Mouse (Mus musculus) spleen, adult 2 months (tissue): ENCODE data around the gene Tctex1d2. TPM values are rescaled to one million over a fixed set of nuclear protein-coding genes. Genes with fewer than 3 reads are reported as not detected.

ENCODE experiments used
- DNase-seq, 2 experiments: peaks; one replicate each; pipeline versions ENCODE4 v3.0.0 to v3.0.0-alpha.2; 2012 to 2021; ENCODE audit warnings: low spot score in 2 of 2, low read depth in 1 of 2
- H3K27ac ChIP-seq: fragments of 200-500 bp; 2 replicates; pipeline ENCODE4 v1.5.1; 2012; ENCODE audit warnings: low read length, inconsistent platforms; ENCODE audit not compliant: insufficient read depth
- H3K27me3 ChIP-seq: fragments of 200-500 bp; 2 replicates; pipeline ENCODE4 v1.6.1; 2012; ENCODE audit warnings: mild to moderate bottlenecking, moderate library complexity, low read length, inconsistent platforms; ENCODE audit not compliant: control insufficient read depth, insufficient read depth
- H3K36me3 ChIP-seq: fragments of 200-500 bp; 2 replicates; pipeline ENCODE4 v1.6.1; 2012; ENCODE audit warnings: mild to moderate bottlenecking, low read length, inconsistent platforms; ENCODE audit not compliant: control insufficient read depth, insufficient read depth
- H3K4me1 ChIP-seq: fragments of 200-500 bp; 2 replicates; pipeline ENCODE4 v1.6.1; 2011; ENCODE audit warnings: inconsistent platforms; ENCODE audit not compliant: control insufficient read depth, insufficient read depth, insufficient read length
- H3K4me3 ChIP-seq: fragments of 200-500 bp; 2 replicates; pipeline ENCODE4 v1.5.1; 2011; ENCODE audit warnings: mild to moderate bottlenecking, inconsistent platforms; ENCODE audit not compliant: insufficient read depth, insufficient read length; ENCODE audit errors: extremely low read depth
- CTCF ChIP-seq: fragments of 200-500 bp; IDR thresholded peaks from 2 replicates; pipeline ENCODE4 v1.5.1; 2011; ENCODE audit warnings: mild to moderate bottlenecking, inconsistent platforms; ENCODE audit not compliant: insufficient read depth, insufficient read length, insufficient replicate concordance; ENCODE audit errors: extremely low read depth
- POLR2A ChIP-seq: fragments of 200-500 bp; IDR thresholded peaks from 2 replicates; pipeline ENCODE4 v1.6.1; 2011; ENCODE audit warnings: low read depth, low read length, inconsistent platforms
- WGBS: fragments of 180-500 bp; shearing (Covaris S2); methylation state at CpG from one replicate; pipeline ENCODE4 v1.1.7; 2018; 5-methylcytosine and 5-hydroxymethylcytosine counted together
- polyA plus RNA-seq: library from polyadenylated mRNA; depleted of rRNA; stranded (reverse); fragments of >200 nt; gene quantifications from 2 replicates; pipeline ENCODE4 v1.2.3, GENCODE M21; 2012; rRNA removed

Gene Tctex1d2
- 2.3 and 2.5 TPM in 2 replicates for polyA plus RNA-seq

GRCm38 (mm10) chr16:32419517-32420483 lies at the start of gene Tctex1d2:
Tctex1d2 (plus strand) TSS chr16:32419702.
- H3K27me3 ChIP-seq: no peaks in the 10 kb centered on the region
- H3K27ac ChIP-seq: peak within 1 kb of the TSS; percentile 23
- WGBS: 6% methylated on average over 45 of the region's 45 CpGs
- peaks cover 2% of the 10 kb centered on the region for H3K4me1 ChIP-seq
- TF ChIP-seq CTCF: no peak
- no peak for TF ChIP-seq POLR2A
- H3K36me3 ChIP-seq: no peaks in the 10 kb centered on the region
- peak; percentile 83 to 91 for DNase-seq
- peak within 1 kb of the TSS; percentile 60 for H3K4me3 ChIP-seq

DNA sequence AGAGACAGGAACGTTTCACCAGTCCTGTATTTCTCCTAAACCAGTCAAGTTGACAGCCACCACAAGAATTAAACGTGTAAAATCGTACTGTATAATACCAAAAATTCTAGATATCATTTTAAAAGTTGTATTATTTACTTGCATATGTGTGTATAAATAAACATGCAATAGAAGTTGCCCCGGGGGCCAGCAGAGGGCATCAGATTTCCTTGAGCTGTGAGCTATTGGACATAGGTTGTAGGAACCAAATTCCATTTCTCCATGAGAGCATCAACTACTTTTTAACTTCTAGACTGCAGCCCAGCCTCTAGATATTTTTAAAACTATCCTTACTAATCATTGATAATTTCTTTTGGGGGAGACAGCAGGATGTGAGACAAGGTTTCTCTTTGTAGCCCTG lies 48.2 kb upstream of the Tctex1d2 start:
- no peaks in the 10 kb centered on the region for H3K4me1 ChIP-seq
- no peak overlapping the region for H3K27ac ChIP-seq
- H3K36me3 ChIP-seq: peaks cover 19% of the 10 kb centered on the region
- no peaks in the 10 kb centered on the region for H3K27me3 ChIP-seq
- 87% methylated on average over 4 of the region's 4 CpGs for WGBS
- no peak overlapping the region for H3K4me3 ChIP-seq
- TF ChIP-seq CTCF: no peak
- no peak for TF ChIP-seq POLR2A
- peak in 1 of 2 experiments; percentile 14 for DNase-seq

GRCm38 (mm10) chr16:32379575-32379974 lies 39.9 kb upstream of the Tctex1d2 start:
- Histone ChIP-seq H3K4me3 (no peak overlapping the region), H3K36me3 (peaks cover 37% of the 10 kb centered on the region), H3K27ac (no peak overlapping the region), H3K27me3 (no peaks in the 10 kb centered on the region), H3K4me1 (no peaks in the 10 kb centered on the region)
- no peak for DNase-seq
- no peak for TF ChIP-seq POLR2A
- no peak for TF ChIP-seq CTCF
- 98% methylated on average over 2 of the region's 2 CpGs for WGBS

GRCm38 (mm10) chr16:32382901-32383300 lies 36.6 kb upstream of the Tctex1d2 start:
- Histone ChIP-seq H3K36me3 (peaks cover 30% of the 10 kb centered on the region), H3K27ac (no peak overlapping the region)
- TF ChIP-seq CTCF (no peak), POLR2A (no peak)

DNA sequence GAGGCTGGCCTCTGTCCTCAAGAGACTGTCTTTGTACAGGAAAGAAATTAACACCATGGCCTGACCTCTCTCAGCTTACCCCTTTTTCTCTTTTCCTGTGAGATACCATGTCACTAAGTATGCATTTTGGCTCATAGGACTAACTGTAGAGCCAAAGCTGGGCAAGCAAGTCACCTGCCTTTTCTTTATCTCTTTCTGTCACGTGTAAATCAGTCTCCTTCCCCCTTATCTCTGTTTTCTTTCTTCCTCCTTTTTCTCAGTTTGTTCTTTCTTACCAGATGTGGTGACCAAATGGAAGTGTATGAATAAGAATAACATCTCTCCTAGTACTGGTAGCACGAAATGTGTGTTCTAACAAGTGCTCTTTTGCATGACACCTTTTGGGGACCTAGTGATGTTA lies 34.6 kb upstream of the Tctex1d2 start:
- H3K27ac ChIP-seq: no peak overlapping the region
- peaks cover 21% of the 10 kb centered on the region for H3K36me3 ChIP-seq
- 77% methylated on average over 2 of the region's 2 CpGs for WGBS
- TF ChIP-seq POLR2A (no peak), CTCF (no peak)
- H3K4me3 ChIP-seq: no peak overlapping the region
- no peaks in the 10 kb centered on the region for H3K4me1 ChIP-seq
- DNase-seq: no peak
- H3K27me3 ChIP-seq: no peaks in the 10 kb centered on the region

More at GRCm38 (mm10) chr16:32382901-32383300, 36.6 kb upstream of the Tctex1d2 start:
- no peaks in the 10 kb centered on the region for H3K4me1 ChIP-seq
- DNase-seq: no peak
- no peak overlapping the region for H3K4me3 ChIP-seq
- H3K27me3 ChIP-seq: no peaks in the 10 kb centered on the region

DNA sequence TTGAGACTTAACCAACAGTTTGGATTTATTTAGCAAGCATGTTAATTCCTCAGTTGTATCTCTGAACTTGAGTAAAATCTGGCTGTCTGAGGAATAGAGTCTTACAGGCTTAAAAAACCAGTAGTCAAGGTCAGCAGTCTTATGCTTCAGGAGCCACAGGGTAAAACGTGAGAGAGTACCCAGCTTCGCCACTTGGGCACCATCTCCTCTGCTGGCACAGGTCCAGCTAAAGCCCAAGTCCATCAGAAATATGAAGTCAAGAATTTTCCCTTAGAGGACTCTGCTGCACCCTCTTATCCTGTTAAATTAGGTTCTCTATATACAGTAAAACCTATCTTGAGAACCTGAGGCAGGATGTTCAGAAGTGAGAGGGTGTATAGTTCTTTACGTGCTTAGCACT lies 32.7 kb upstream of the Tctex1d2 start:
- DNase-seq: no peak
- H3K27me3 ChIP-seq: no peaks in the 10 kb centered on the region

GRCm38 (mm10) chr16:32389049-32389448 lies 30.5 kb upstream of the Tctex1d2 start:
- H3K27ac ChIP-seq: no peak overlapping the region
- no peaks in the 10 kb centered on the region for H3K27me3 ChIP-seq
- H3K4me1 ChIP-seq: no peaks in the 10 kb centered on the region
- peaks cover 16% of the 10 kb centered on the region for H3K36me3 ChIP-seq
- DNase-seq: no peak
- H3K4me3 ChIP-seq: no peak overlapping the region
- TF ChIP-seq CTCF: no peak
- TF ChIP-seq POLR2A: no peak

More for the DNA sequence above, 32.7 kb upstream of the Tctex1d2 start:
- 81% methylated on average over 3 of the region's 3 CpGs for WGBS
- Histone ChIP-seq H3K4me1 (no peaks in the 10 kb centered on the region), H3K27ac (no peak overlapping the region), H3K4me3 (no peak overlapping the region), H3K36me3 (peaks cover 16% of the 10 kb centered on the region)
- no peak for TF ChIP-seq CTCF
- no peak for TF ChIP-seq POLR2A
